Mouse (Mus musculus) bone marrow, adult 2 months (tissue): ENCODE data around the gene Gigyf2. TPM values are rescaled to one million over a fixed set of nuclear protein-coding genes. Genes with fewer than 3 reads are reported as not detected.

Experiments used
- H3K27ac ChIP-seq: fragments of 200-500 bp; 2 replicates; pipeline ENCODE4 v1.5.1; 2012; ENCODE audit warnings: low read depth, mild to moderate bottlenecking, control low read depth, inconsistent platforms, low read length; ENCODE audit not compliant: control insufficient read depth, poor library complexity, insufficient read depth
- H3K4me1 ChIP-seq: fragments of 200-500 bp; 2 replicates; pipeline ENCODE4 v1.6.1; 2011; ENCODE audit warnings: low read length; ENCODE audit not compliant: control insufficient read depth, insufficient read depth
- H3K4me3 ChIP-seq: fragments of 200-500 bp; replicated peaks from 2 replicates; pipeline ENCODE3; 2011; ENCODE audit warnings: mild to moderate bottlenecking, low read depth, low read length, control low read depth; ENCODE audit not compliant: control insufficient read depth
- CTCF ChIP-seq: fragments of 200-500 bp; IDR thresholded peaks from 2 replicates; pipeline ENCODE4 v1.5.1; 2011; ENCODE audit warnings: low read length, control low read depth; ENCODE audit not compliant: control insufficient read depth, insufficient read depth
- POLR2A ChIP-seq: fragments of 200-500 bp; IDR thresholded peaks from 2 replicates; pipeline ENCODE4 v1.6.1; 2011; ENCODE audit warnings: low read depth, mild to moderate bottlenecking, control low read depth, low read length, borderline replicate concordance; ENCODE audit not compliant: control insufficient read depth
- WGBS: fragments of 180-500 bp; shearing (Covaris S2); methylation state at CpG from one replicate; pipeline ENCODE4 v1.1.7; 2018; 5-methylcytosine and 5-hydroxymethylcytosine counted together
- polyA plus RNA-seq: library from polyadenylated mRNA; stranded (reverse); fragments of >200 nt; gene quantifications from 2 replicates; pipeline ENCODE4 v1.2.4, GENCODE M21; 2011; ENCODE audit warnings: low replicate concordance; ENCODE audit not compliant: missing spikeins, insufficient read depth, insufficient read length

The Gigyf2 gene
- polyA plus RNA-seq, 1 experiment = 95.1 TPM

DNA sequence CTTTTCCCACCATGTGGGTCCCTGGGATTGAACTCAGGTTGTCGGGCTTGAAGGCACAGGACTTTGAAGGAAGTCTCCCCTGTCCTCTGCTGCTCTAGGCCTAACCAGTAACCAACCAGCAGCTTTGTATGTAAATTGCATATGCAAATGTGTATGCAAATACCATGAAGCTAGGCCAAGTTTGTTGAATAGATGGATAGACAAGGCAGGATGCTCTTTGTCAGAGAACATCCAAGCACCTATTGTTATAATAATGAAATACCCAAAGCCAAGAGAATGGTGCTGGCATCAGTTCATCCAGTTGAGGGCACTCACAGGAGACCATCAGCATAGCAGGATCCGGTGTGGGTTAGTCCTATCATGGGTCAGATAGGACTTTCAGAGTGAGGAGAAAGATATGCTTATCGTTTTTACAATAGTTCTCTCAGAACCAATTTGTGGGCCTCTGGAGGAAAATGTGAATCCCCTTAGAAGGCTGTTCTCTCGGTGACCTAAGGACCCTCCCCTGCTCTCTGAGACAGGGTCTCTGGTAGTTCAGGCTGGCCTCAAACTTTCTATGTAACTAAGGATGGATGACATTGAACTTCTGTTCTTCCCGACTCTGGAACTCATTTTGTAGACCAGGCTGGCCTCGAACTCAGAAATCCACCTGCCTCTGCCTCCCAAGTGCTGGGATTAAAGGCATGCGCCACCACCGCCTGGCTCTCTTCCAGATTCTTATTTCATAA lies 12.8 kb upstream of the Gigyf2 start:
- Histone ChIP-seq H3K4me1 (no peaks in the 10 kb centered on the region), H3K27ac (no peak overlapping the region), H3K4me3 (no peak overlapping the region)
- TF ChIP-seq POLR2A = no peak
- no peak for TF ChIP-seq CTCF
- WGBS = 83% methylated on average over 8 of the region's 8 CpGs

DNA sequence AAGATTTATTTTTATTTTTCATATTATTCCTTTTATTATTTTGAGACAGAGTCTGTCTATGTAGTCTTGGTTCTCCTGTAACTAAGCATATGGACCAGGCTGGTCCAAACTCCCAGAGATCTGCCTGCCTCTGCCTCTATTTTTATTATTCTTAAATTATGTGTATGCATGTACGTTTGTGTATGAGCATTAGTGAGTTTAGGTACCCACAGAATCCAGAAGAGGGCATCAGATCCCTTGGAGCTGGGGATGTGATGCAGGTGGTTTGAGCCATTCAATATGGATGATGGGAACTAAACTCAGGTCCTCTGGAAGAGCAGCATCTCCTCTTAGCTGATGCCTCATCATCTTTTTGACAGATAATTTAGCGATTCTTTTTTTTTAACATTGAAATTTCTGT lies 11.4 kb upstream of the Gigyf2 start:
- H3K4me3 ChIP-seq = no peak overlapping the region
- WGBS = 86% methylated on average over 2 of the region's 2 CpGs
- TF ChIP-seq CTCF (no peak), POLR2A (no peak)

DNA sequence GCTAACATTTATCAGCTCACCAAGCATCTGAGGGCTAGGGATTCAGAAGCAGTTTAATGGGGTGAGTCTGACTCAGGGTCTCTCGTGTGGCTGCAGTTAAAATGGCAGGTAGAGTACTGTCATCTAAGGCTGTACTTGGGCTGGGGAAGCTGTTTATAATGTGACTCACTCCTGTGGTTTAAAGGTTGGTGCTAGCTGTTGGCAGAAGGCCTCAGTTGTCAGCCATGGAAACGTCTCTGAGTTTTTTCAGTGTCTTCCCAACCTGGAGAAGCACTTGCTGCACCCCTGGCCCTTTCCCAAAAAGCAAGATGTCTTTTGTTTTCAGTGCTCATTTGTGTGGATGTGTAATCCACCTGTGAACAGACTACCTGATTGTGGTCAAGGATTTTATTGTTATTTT lies 10.9 kb upstream of the Gigyf2 start:
- 30% methylated on average over 2 of the region's 2 CpGs for WGBS
- TF ChIP-seq POLR2A (no peak), CTCF (no peak)
- no peak overlapping the region for H3K27ac ChIP-seq

More for the DNA sequence above, 11.4 kb upstream of the Gigyf2 start:
- Histone ChIP-seq H3K4me1 (no peaks in the 10 kb centered on the region), H3K27ac (no peak overlapping the region)

DNA sequence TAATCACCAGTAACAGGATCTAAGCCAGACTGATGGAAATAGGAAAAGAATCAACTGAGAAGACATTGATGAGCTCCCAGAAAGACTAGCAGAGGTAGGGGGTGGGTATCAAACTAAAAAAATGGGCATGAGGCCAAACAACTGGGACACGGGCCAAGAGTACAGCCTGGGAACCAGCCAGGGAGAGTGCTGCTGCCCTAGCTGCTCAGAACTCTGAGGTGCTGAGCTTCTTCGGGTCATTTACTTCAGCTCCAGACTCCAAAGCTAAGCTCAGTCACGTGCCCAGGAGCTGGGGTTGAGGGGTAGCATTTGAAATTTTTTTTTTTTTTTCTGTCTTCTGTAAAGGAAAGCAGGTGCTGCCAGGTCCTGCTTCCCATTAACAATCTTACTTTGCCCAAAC lies 10.1 kb upstream of the Gigyf2 start:
- Histone ChIP-seq H3K27ac (no peak overlapping the region), H3K4me1 (no peaks in the 10 kb centered on the region), H3K4me3 (no peak overlapping the region)
- TF ChIP-seq POLR2A (no peak), CTCF (no peak)
- WGBS = 38% methylated on average over 3 of the region's 3 CpGs

More for the DNA sequence above, 10.9 kb upstream of the Gigyf2 start:
- H3K4me3 ChIP-seq = no peak overlapping the region
- H3K4me1 ChIP-seq = no peaks in the 10 kb centered on the region

DNA sequence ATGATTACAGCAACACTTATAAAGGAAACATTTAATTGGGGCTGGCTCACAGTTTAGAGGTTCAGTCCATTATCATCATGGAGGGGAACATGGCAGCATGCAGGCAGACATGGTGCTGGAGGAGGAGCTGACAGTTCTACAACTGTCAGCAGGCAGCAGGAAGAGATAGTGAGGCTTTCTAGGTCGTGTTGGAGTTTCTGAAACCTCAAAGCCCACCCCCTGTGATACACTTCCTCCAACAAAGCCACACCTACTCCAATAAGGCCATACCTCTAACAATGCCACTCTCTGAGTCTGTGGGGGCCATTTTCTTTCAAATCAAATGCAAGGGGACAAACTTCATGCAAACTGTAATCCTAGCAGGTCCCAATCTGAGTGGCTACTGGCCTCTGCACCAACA lies 5.7 kb upstream of the Gigyf2 start:
- TF ChIP-seq POLR2A (no peak), CTCF (no peak)
- WGBS = 12% methylated on average over 1 of the region's 1 CpGs
- Histone ChIP-seq H3K4me1 (no peaks in the 10 kb centered on the region), H3K4me3 (no peak overlapping the region), H3K27ac (no peak overlapping the region)

DNA sequence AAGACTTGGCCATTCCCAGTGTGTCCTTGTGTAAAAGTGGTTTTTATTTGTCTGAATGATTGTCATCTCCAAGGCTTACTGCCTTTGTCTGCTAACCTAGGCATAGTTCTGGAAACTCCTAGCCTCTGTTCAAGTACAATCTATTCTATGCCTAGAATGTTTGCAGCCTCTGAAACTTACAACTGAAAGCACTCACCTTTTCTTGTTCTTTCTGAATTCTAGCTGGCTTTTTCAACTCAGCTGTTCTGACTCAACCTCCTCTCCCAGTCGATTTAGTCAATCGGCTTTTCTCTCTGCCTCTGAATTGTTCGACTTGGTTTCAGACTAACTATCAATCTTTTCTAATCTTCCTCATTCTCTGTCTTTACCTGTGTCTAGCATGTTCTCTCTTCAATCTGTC lies 4.0 kb upstream of the Gigyf2 start:
- no peak for TF ChIP-seq POLR2A
- no peak for TF ChIP-seq CTCF

DNA sequence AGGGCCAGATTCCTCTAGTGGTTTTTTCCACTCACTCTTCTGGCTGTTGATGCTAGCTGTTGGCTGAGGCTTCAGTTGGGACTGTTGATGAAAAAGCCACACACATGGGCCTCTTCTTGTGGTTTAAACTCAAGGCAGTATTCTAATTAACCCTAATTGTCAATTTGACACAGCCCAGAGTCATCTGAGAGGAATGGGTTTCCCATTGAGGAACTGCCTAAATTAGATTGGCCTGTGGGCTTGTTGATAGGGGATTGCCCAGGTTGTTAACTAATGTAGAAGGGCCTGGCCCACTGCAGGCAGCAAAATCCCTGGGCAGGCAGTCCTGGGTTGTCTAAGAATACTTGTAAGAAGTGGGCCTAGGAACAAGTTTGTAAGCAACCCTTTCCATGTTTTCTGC lies 2.1 kb upstream of the Gigyf2 start:
- Histone ChIP-seq H3K27ac (no peak overlapping the region), H3K4me1 (no peaks in the 10 kb centered on the region; the same call in 1 of the 2 replicates), H3K4me3 (no peak overlapping the region)
- TF ChIP-seq CTCF = no peak
- no peak for TF ChIP-seq POLR2A

More for the DNA sequence above, 4.0 kb upstream of the Gigyf2 start:
- no peak overlapping the region for H3K27ac ChIP-seq
- 87% methylated on average over 3 of the region's 3 CpGs for WGBS
- no peaks in the 10 kb centered on the region; the same call in 1 of the 2 replicates for H3K4me1 ChIP-seq
- H3K4me3 ChIP-seq = no peak overlapping the region

DNA sequence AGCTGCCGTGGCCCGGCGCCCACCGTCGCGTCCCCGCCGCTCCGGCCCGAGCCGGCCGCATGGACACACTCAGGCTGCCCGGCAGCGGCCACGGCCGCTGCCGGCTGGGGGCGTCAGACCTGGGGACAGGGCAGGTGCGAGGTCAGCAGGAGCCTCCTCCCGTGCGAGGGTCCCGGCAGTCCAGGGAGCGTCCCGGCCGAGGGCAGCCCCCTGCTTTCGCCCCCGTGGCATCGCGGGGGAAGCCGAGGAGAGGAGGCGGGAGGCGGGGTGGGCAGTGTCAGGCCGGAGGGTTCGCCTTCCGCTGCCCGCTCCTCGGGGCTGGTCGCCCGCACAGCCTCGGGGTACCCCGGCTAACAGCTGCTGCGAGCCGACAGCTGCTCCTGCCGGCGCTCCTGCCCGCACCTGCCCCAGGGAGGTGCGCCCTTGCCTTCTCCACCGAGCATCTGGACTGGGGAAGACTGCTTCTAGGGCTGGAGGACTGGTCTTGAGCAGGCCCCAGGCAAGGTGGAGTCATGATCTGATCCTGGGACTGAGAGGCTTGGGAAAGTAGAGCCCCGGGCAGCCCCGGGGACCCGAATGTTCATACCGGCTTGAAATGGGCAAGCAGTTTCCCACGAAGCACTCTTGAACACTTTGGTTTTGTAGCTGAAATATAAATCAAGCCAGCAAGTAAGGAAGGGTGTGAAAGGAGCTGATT lies 515 bp downstream of the Gigyf2 start:
- Histone ChIP-seq H3K4me3 (peak overlapping the region; percentile 89), H3K4me1 (no peaks in the 10 kb centered on the region; the same call in 1 of the 2 replicates), H3K27ac (peak overlapping the region; percentile 78)
- TF ChIP-seq POLR2A (no peak), CTCF (no peak)
- WGBS = 1% methylated on average over 51 of the region's 53 CpGs
